Mouse (Mus musculus): ENCODE results near the gene Esp6.

DNA sequence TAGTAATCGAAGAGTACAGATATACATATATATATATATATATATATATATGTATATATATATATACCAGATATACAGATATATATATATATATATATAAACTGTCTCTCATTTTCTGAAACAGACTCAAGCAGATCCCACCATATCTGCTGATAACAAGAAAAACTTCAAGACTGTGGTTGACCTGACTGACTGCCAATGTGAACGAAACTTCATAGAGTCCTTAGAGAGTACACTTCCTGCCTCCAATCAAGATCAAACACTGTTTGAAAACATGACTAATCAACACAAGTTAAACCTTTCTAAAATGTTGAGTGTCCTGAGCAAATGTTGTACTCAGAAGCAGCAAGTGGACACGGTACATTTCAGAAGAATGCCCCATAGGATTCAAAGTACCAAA is 31.5 kb upstream of the Esp6 start:
- TF ChIP-seq CTCF (IDR thresholded peaks at IDR 0.05; ENCODE audit: borderline replicate concordance, insufficient read depth, low read length) (no peak), POLR2A (IDR thresholded peaks at IDR 0.05; ENCODE audit: low read depth, low read length) (no peak)
